Mouse (Mus musculus): ENCODE measurements around the gene Rap1gap. TPM values are rescaled to one million over a fixed set of nuclear protein-coding genes. Genes with fewer than 3 reads are reported as not detected.

The Rap1gap gene
- total RNA-seq, 2 experiments from 2014 or later, result 263 to 285 TPM

DNA sequence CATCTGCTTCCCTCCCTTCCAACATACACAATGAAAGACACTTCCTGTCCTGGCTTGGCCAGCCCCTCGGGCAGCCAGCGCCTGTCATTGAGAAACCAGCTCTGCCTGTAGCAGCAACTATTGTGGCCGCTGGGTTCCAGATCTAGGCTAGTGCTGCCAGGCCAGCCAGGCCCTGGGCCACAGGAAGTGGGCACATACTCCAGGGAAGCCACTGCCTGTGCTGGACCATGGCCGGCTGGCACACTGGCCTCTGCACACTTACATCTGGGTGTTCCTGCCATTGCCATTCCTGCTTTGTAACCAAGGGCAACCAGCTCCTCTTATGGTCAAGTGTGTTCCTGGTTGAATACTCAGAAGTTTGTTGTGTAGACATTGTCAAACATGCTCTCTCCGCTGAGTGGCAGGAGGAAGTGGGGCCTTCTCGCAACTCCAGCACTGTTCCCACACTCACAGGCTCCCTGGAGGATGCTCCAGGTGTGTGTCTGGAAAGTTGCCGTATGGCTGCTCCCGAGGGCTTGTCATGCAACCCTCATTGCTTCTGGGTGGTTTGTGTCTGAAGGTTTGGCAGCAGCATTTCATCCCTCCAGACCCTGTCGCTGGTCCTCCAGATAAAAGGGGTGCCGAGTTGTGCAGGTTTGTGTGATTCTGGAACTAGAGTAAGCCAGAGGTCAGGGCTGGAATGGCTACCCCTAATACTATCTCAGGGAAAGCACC is 4.0 kb upstream of the Rap1gap start:
- no peak for DNase-seq (ENCODE audit: extremely low spot score in 1 of 2, low spot score in 1 of 2)

DNA sequence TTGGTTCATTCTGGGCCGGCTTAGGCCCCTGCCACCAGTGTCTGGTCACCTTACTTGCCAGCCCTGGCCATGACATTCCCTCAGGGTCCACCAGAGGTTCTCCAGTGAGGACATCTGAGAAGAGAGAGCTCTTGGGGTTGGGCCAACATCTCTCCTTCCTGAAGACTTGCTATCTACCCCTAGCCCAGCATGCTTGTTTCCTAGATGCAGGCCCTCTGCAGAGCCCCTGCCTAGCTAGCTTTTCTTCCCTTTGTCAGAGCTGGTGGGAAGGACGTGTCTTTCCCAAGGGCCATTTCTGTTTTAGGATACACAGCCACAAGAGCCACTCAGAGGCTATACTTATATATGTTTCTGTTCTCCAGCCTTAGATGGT is 3.5 kb upstream of the Rap1gap start:
- no peak for DNase-seq (ENCODE audit: extremely low spot score in 1 of 2, low spot score in 1 of 2)

GRCm38 (mm10) chr4:137661547-137661946 is 3.0 kb upstream of the Rap1gap start:
- no peak for DNase-seq (ENCODE audit: extremely low spot score in 1 of 2, low spot score in 1 of 2)

- no peak for DNase-seq (ENCODE audit: extremely low spot score in 1 of 2, low spot score in 1 of 2)
Observed at GRCm38 (mm10) chr4:137663491-137663890, 1.0 kb upstream of the Rap1gap start.

GRCm38 (mm10) chr4:137664980-137665675 is 602 bp downstream of the Rap1gap start:
- DNase-seq (ENCODE audit: extremely low spot score in 1 of 2, low spot score in 1 of 2), result no peak

- no peak for DNase-seq (ENCODE audit: extremely low spot score in 1 of 2, low spot score in 1 of 2)
Observed at GRCm38 (mm10) chr4:137665791-137666190, 1.3 kb downstream of the Rap1gap start.

- no peak for DNase-seq (ENCODE audit: extremely low spot score in 1 of 2, low spot score in 1 of 2)
Observed at GRCm38 (mm10) chr4:137666283-137666957, 1.9 kb downstream of the Rap1gap start.

- DNase-seq (ENCODE audit: extremely low spot score in 1 of 2, low spot score in 1 of 2), result no peak
Observed at GRCm38 (mm10) chr4:137666958-137667345, 2.4 kb downstream of the Rap1gap start.

GRCm38 (mm10) chr4:137667747-137668146 is 3.2 kb downstream of the Rap1gap start:
- DNase-seq (ENCODE audit: extremely low spot score in 1 of 2, low spot score in 1 of 2), result no peak

DNA sequence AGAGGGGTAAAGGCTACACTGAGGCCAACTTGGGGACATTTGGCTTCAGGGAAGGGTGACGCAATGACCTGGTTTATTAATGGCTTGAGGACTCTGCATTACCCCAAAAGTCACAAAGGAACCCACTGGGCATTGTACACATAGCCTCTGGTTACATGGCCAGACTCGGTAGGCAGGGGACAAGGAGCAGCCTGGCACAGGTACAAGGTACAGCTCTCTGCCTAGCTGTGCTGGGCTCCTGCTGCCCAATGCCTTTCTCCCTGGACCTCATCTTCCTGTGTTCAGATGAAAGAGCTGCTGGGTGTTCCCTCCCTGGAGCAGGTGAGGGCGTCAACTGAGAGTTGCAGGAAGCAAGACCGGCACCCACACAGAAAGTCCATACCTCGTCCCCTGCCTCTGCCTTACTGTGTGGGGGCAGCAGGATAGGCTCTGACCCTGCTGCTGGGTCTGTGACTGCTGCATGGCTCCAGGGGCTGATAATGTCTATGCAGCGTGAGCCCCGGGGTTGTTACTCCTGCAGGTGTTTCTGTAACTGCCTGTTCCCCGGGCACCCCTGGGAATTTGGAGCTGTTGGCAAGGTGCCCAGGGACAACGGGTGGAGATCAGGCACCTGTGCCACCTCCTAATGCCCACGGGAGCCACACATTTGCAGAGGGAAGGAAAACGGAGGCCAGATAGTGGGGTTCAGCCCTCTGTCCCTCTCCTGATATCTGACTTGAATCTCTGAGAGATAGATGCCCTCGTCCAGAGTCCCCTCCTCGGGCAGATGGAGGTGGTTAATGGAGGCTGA is 7.4 kb downstream of the Rap1gap start:
- no peak for DNase-seq (ENCODE audit: extremely low spot score in 1 of 2, low spot score in 1 of 2)

DNA sequence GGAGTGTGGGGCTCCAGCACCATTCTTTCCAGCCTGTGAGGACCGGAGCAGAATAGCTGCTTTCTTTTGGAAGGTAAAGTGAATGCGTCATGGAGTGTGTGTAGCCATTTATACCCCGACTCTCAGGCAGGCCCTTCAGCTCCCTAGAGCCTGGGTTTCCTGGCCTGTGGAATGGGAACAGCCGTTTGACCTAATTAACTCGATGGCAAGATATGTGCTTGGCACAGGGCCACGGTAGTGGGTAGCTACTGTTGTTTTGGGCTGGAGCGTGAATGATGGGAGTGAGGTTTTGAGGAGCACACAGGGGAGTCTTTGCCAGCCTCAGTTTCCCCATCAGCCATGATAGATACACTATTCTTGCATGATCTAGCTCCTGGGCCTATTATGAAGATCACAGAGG is 11.0 kb downstream of the Rap1gap start:
- DNase-seq (ENCODE audit: extremely low spot score in 1 of 2, low spot score in 1 of 2), result no peak

- DNase-seq (ENCODE audit: extremely low spot score in 1 of 2, low spot score in 1 of 2), result peak; percentile 87 to 93
Observed at GRCm38 (mm10) chr4:137676057-137676456, 11.5 kb downstream of the Rap1gap start.

- DNase-seq (ENCODE audit: extremely low spot score in 1 of 2, low spot score in 1 of 2), result no peak
Observed at GRCm38 (mm10) chr4:137676700-137677484, 12.4 kb downstream of the Rap1gap start.

DNA sequence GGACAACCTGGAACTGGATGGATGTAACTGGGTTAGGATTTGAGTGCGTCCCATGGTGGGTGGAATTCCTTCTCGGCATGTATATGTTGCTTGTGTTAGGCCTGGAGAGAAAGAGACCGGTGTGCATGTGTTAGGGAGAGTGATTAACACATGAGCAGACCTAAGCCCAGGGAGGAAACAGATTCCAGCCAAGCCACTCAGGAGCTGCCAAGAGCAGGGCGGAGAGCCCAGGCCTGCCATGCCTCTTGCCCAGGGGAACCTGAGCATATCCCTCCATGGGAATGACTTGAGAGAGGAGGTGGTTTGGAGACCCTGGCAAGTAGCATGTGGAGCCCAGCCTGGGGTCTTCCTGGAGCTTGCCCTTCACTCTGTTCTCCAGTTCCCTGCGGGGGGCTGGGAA is 13.4 kb downstream of the Rap1gap start:
- no peak for DNase-seq (ENCODE audit: extremely low spot score in 1 of 2, low spot score in 1 of 2)

GRCm38 (mm10) chr4:137678568-137678967 is 14.0 kb downstream of the Rap1gap start:
- no peak for DNase-seq (ENCODE audit: extremely low spot score in 1 of 2, low spot score in 1 of 2)

DNA sequence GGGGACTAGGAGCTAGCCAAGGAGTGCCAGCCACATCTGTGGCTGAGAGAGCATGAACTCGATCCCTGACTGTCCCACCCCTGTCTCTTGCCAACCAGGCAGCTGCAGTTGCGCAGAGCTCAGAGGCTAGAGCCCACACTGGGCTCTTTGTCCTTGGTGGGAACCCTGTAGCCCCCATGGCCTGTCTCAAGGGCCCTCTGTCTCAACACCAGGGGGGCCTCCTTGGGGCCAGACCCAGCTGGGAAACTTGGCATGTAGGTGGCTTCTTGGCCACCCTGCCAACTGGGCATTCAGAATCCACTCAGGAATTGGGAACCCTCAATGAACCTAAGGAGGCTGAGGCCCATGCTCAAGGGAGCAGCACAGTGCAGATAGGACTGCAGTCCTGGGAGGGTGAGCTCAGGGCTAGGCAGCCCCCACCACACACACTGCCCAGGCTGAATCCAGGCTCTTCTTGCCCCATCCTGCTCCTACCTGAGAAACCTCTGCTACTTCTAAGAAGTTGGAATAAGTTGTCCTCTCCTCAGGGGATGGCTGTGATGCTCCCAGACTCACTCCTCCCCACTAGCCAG is 15.5 kb downstream of the Rap1gap start:
- no peak for DNase-seq (ENCODE audit: extremely low spot score in 1 of 2, low spot score in 1 of 2)

GRCm38 (mm10) chr4:137680721-137681120 is 16.2 kb downstream of the Rap1gap start:
- no peak for DNase-seq (ENCODE audit: extremely low spot score in 1 of 2, low spot score in 1 of 2)

- peak; percentile 60 to 67 for DNase-seq (ENCODE audit: extremely low spot score in 1 of 2, low spot score in 1 of 2)
Observed at GRCm38 (mm10) chr4:137681408-137682104, 17.0 kb downstream of the Rap1gap start.

- no peak for DNase-seq (ENCODE audit: extremely low spot score in 1 of 2, low spot score in 1 of 2)
Observed at GRCm38 (mm10) chr4:137682961-137683453, 18.5 kb downstream of the Rap1gap start.

All from layer of hippocampus, postnatal 25 days (tissue).